Mouse (Mus musculus): ENCODE data around the gene Lrrd1.

- TF ChIP-seq EP300 (IDR thresholded peaks at IDR 0.05; ENCODE audit: low read depth in 1 of 2, low read length in 2 of 2) (no peak), POLR2A (IDR thresholded peaks at IDR 0.05; ENCODE audit: control insufficient read depth in 1 of 2, insufficient read depth in 1 of 2, low read depth in 1 of 2, low read length in 2 of 2, poor library complexity in 1 of 2) (no peak), CTCF (IDR thresholded peaks at IDR 0.05 in 2 of 3, conservative IDR thresholded peaks at IDR 0.05 in 1 of 3; ENCODE audit: control insufficient read depth in 1 of 3, insufficient read depth in 1 of 3, low read depth in 2 of 3, low read length in 3 of 3, poor library complexity in 1 of 3, severe bottlenecking in 1 of 3) (no peak), NELFE (IDR thresholded peaks at IDR 0.05; ENCODE audit: low read depth, low read length) (no peak), ETS1 (IDR thresholded peaks at IDR 0.05; ENCODE audit: low read depth, low read length) (no peak), NRF1 (IDR thresholded peaks at IDR 0.05; ENCODE audit: insufficient read depth, low read depth, low read length, poor library complexity, severe bottlenecking) (no peak)
Measured at GRCm38 (mm10) chr5:3870161-3870560, 25.2 kb downstream of the Lrrd1 start.
